Mouse (Mus musculus): ENCODE results near the gene Tsfm. TPM values are rescaled to one million over a fixed set of nuclear protein-coding genes. Genes with fewer than 3 reads are reported as not detected.

The Tsfm gene
- polyA plus RNA-seq, 1 experiment from 2014 or later: 91.2 TPM

DNA sequence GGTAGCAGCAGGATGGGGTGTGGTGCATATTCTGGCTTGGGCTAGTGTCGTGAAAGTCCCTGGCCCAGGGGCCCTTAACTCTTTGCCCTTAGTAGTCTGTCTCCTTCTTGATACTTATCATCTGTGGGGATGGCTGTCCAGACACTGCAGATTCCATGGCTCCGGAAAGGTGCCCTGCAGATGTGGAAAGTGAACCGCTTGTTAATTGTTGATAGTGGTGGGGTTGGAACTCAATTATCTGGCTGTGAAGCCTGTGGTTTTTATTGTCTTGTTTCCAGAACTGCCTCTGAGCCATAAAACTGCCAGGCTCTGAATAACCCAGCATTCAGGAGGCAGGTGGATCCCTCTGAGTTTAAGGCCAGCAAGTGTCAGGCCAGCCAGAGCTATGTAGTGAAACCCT lies 39.0 kb downstream of the Tsfm start:
- Histone ChIP-seq H3K4me2 (ENCODE audit: low read depth, low read length, severe bottlenecking) (no peak overlapping the region), H3K9ac (ENCODE audit: low read length) (no peak overlapping the region), H3K36me3 (ENCODE audit: control insufficient read depth, insufficient read depth, low read length) (peaks cover 15% of the 10 kb centered on the region), H3K27ac (ENCODE audit: low read depth, low read length) (no peak overlapping the region), H3K9me3 (ENCODE audit: control insufficient read depth, low read length) (no peaks in the 10 kb centered on the region), H3K4me3 (ENCODE audit: low read depth, low read length) (no peak overlapping the region), H3K27me3 (ENCODE audit: control insufficient read depth, insufficient read depth, low read length) (no peaks in the 10 kb centered on the region), H3K4me1 (replicated peaks; ENCODE audit: control insufficient read depth, insufficient read depth, low read length) (peaks cover 5% of the 10 kb centered on the region; the same call in 1 of the 2 replicates)
- ATAC-seq (replicated peaks; ENCODE audit: low FRiP score) (no peak), DNase-seq (ENCODE audit: low spot score) (no peak)
- WGBS: 88% methylated on average over 3 of the region's 3 CpGs

- Histone ChIP-seq H3K27ac (ENCODE audit: low read depth, low read length) (no peak overlapping the region), H3K27me3 (ENCODE audit: control insufficient read depth, insufficient read depth, low read length) (no peaks in the 10 kb centered on the region), H3K4me1 (replicated peaks; ENCODE audit: control insufficient read depth, insufficient read depth, low read length) (peaks cover 9% of the 10 kb centered on the region; the same call in 1 of the 2 replicates), H3K9ac (ENCODE audit: low read length) (no peak overlapping the region), H3K4me3 (ENCODE audit: low read depth, low read length) (no peak overlapping the region), H3K4me2 (ENCODE audit: low read depth, low read length, severe bottlenecking) (no peak overlapping the region), H3K9me3 (ENCODE audit: control insufficient read depth, low read length) (no peaks in the 10 kb centered on the region), H3K36me3 (ENCODE audit: control insufficient read depth, insufficient read depth, low read length) (peaks cover 15% of the 10 kb centered on the region)
- DNase-seq (ENCODE audit: low spot score) (peak; percentile 94), ATAC-seq (replicated peaks; ENCODE audit: low FRiP score) (peak; percentile 81)
- WGBS: 69% methylated on average over 7 of the region's 7 CpGs
These were observed 40.2 kb downstream of the Tsfm start for GRCm38 (mm10) chr10:126990313-126991056.

GRCm38 (mm10) chr10:126988513-126989165 lies 42.0 kb downstream of the Tsfm start:
- no peak for ATAC-seq (replicated peaks; ENCODE audit: low FRiP score)
- H3K4me1 ChIP-seq (replicated peaks; ENCODE audit: control insufficient read depth, insufficient read depth, low read length): peaks cover 20% of the 10 kb centered on the region; the same call in 1 of the 2 replicates
- H3K36me3 ChIP-seq (ENCODE audit: control insufficient read depth, insufficient read depth, low read length): peaks cover 5% of the 10 kb centered on the region; the same call in 1 of the 2 replicates
- no peaks in the 10 kb centered on the region for H3K9me3 ChIP-seq (ENCODE audit: control insufficient read depth, low read length)
- H3K4me3 ChIP-seq (ENCODE audit: low read depth, low read length): no peak overlapping the region
- no peak overlapping the region for H3K9ac ChIP-seq (ENCODE audit: low read length)
- H3K27me3 ChIP-seq (ENCODE audit: control insufficient read depth, insufficient read depth, low read length): no peaks in the 10 kb centered on the region
- no peak for DNase-seq (ENCODE audit: low spot score)
- WGBS: 66% methylated on average over 5 of the region's 5 CpGs
- no peak overlapping the region for H3K27ac ChIP-seq (ENCODE audit: low read depth, low read length)
- H3K4me2 ChIP-seq (ENCODE audit: low read depth, low read length, severe bottlenecking): no peak overlapping the region

- 63% methylated on average over 8 of the region's 8 CpGs for WGBS
- Histone ChIP-seq H3K4me3 (ENCODE audit: low read depth, low read length) (no peak overlapping the region), H3K9me3 (ENCODE audit: control insufficient read depth, low read length) (no peaks in the 10 kb centered on the region), H3K9ac (ENCODE audit: low read length) (no peak overlapping the region), H3K27ac (ENCODE audit: low read depth, low read length) (no peak overlapping the region), H3K27me3 (ENCODE audit: control insufficient read depth, insufficient read depth, low read length) (no peaks in the 10 kb centered on the region), H3K4me2 (ENCODE audit: low read depth, low read length, severe bottlenecking) (no peak overlapping the region), H3K36me3 (ENCODE audit: control insufficient read depth, insufficient read depth, low read length) (no peaks in the 10 kb centered on the region; the same call in 1 of the 2 replicates), H3K4me1 (replicated peaks; ENCODE audit: control insufficient read depth, insufficient read depth, low read length) (peaks cover 23% of the 10 kb centered on the region; the same call in 1 of the 2 replicates)
- ATAC-seq (replicated peaks; ENCODE audit: low FRiP score) (no peak), DNase-seq (ENCODE audit: low spot score) (no peak)
These were observed 43.2 kb downstream of the Tsfm start for GRCm38 (mm10) chr10:126987183-126988118.

- H3K36me3 ChIP-seq (ENCODE audit: control insufficient read depth, insufficient read depth, low read length): no peaks in the 10 kb centered on the region
- no peaks in the 10 kb centered on the region for H3K9me3 ChIP-seq (ENCODE audit: control insufficient read depth, low read length)
- DNase-seq (ENCODE audit: low spot score) (no peak), ATAC-seq (replicated peaks; ENCODE audit: low FRiP score) (no peak)
- no peak overlapping the region for H3K27ac ChIP-seq (ENCODE audit: low read depth, low read length)
- no peak overlapping the region for H3K9ac ChIP-seq (ENCODE audit: low read length)
- H3K4me1 ChIP-seq (replicated peaks; ENCODE audit: control insufficient read depth, insufficient read depth, low read length): peaks cover 32% of the 10 kb centered on the region
- no peaks in the 10 kb centered on the region for H3K27me3 ChIP-seq (ENCODE audit: control insufficient read depth, insufficient read depth, low read length)
- no peak overlapping the region for H3K4me3 ChIP-seq (ENCODE audit: low read depth, low read length)
- WGBS: 71% methylated on average over 4 of the region's 4 CpGs
- no peak overlapping the region for H3K4me2 ChIP-seq (ENCODE audit: low read depth, low read length, severe bottlenecking)
These were observed 44.1 kb downstream of the Tsfm start for GRCm38 (mm10) chr10:126986541-126986961.

GRCm38 (mm10) chr10:126985579-126985978 lies 45.1 kb downstream of the Tsfm start:
- Histone ChIP-seq H3K9me3 (ENCODE audit: control insufficient read depth, low read length) (no peaks in the 10 kb centered on the region), H3K4me3 (ENCODE audit: low read depth, low read length) (no peak overlapping the region), H3K36me3 (ENCODE audit: control insufficient read depth, insufficient read depth, low read length) (no peaks in the 10 kb centered on the region), H3K27me3 (ENCODE audit: control insufficient read depth, insufficient read depth, low read length) (no peaks in the 10 kb centered on the region), H3K4me1 (replicated peaks; ENCODE audit: control insufficient read depth, insufficient read depth, low read length) (peaks cover 42% of the 10 kb centered on the region), H3K4me2 (ENCODE audit: low read depth, low read length, severe bottlenecking) (no peak overlapping the region), H3K27ac (ENCODE audit: low read depth, low read length) (no peak overlapping the region), H3K9ac (ENCODE audit: low read length) (no peak overlapping the region)
- DNase-seq (ENCODE audit: low spot score): no peak
- ATAC-seq (replicated peaks; ENCODE audit: low FRiP score): no peak
- 95% methylated on average over 9 of the region's 9 CpGs for WGBS

DNA sequence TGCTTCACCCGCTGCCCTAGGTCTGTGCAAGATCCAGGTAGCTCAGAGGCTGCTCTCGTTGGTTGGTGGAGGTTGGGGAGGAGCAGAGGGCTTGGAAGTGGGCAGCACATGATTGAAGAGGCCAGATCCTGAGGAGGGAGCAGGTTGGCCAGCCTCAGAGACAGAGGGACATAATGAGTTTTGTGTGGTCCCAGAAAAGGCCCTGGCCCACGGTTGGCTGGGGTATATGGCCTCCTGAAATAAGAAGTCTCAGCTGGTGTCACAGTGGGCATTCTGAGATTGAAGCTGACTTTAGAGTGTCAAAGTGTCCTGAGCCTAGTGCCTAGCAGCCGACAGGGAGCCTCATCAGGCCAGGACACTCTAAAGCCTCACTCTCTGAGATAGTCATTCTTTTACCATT lies 45.5 kb downstream of the Tsfm start:
- H3K4me1 ChIP-seq (replicated peaks; ENCODE audit: control insufficient read depth, insufficient read depth, low read length): peaks cover 41% of the 10 kb centered on the region
- H3K27ac ChIP-seq (ENCODE audit: low read depth, low read length): no peak overlapping the region
- no peak overlapping the region for H3K9ac ChIP-seq (ENCODE audit: low read length)
- no peaks in the 10 kb centered on the region for H3K36me3 ChIP-seq (ENCODE audit: control insufficient read depth, insufficient read depth, low read length)
- 86% methylated on average over 4 of the region's 4 CpGs for WGBS
- no peak overlapping the region for H3K4me3 ChIP-seq (ENCODE audit: low read depth, low read length)
- H3K27me3 ChIP-seq (ENCODE audit: control insufficient read depth, insufficient read depth, low read length): no peaks in the 10 kb centered on the region
- H3K9me3 ChIP-seq (ENCODE audit: control insufficient read depth, low read length): no peaks in the 10 kb centered on the region
- no peak for DNase-seq (ENCODE audit: low spot score)
- no peak overlapping the region for H3K4me2 ChIP-seq (ENCODE audit: low read depth, low read length, severe bottlenecking)
- no peak for ATAC-seq (replicated peaks; ENCODE audit: low FRiP score)

- H3K27ac ChIP-seq (ENCODE audit: low read depth, low read length): peak overlapping the region; percentile 38
- H3K36me3 ChIP-seq (ENCODE audit: control insufficient read depth, insufficient read depth, low read length): no peaks in the 10 kb centered on the region
- ATAC-seq (replicated peaks; ENCODE audit: low FRiP score): no peak
- H3K9ac ChIP-seq (ENCODE audit: low read length): peak overlapping the region; percentile 5
- H3K4me2 ChIP-seq (ENCODE audit: low read depth, low read length, severe bottlenecking): no peak overlapping the region
- no peak overlapping the region for H3K4me3 ChIP-seq (ENCODE audit: low read depth, low read length)
- no peaks in the 10 kb centered on the region for H3K9me3 ChIP-seq (ENCODE audit: control insufficient read depth, low read length)
- DNase-seq (ENCODE audit: low spot score): no peak
- no peaks in the 10 kb centered on the region for H3K27me3 ChIP-seq (ENCODE audit: control insufficient read depth, insufficient read depth, low read length)
- 53% methylated on average over 5 of the region's 5 CpGs for WGBS
- H3K4me1 ChIP-seq (replicated peaks; ENCODE audit: control insufficient read depth, insufficient read depth, low read length): peaks cover 41% of the 10 kb centered on the region
These were observed 46.2 kb downstream of the Tsfm start for GRCm38 (mm10) chr10:126984189-126985004.

Data from forebrain, embryonic 11.5 days (tissue).